Mouse (Mus musculus): Measurements from ENCODE around the gene Plcd1. TPM values are rescaled to one million over a fixed set of nuclear protein-coding genes. Genes with fewer than 3 reads are reported as not detected.

The Plcd1 gene
- polyA plus RNA-seq, 1 experiment from 2014 or later: 30.5 TPM

DNA sequence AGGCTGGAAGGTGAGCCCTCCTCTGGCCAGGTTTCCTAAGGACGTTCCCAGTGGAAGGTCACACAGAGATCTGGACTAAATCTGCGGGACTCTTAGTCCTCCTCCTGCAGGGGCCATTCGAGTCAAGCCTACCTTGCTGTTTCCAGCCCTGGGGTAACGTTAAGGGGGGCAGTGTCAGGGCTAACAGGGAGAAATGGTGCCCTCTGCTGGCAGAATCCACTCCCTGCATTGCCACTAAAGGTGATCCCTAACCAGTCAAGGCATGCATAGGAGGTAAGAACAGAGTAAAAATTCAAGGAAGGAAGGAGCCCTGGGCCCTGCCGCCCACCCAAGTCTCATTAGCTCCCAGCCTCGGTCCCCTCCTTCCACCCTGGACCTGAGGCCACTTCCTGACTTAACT, 25.7 kb downstream of the Plcd1 start:
- 6% methylated on average over 6 of the region's 6 CpGs for WGBS
- no peaks in the 10 kb centered on the region for H3K36me3 ChIP-seq (ENCODE audit: control insufficient read depth, insufficient read depth, low read length)
- no peak overlapping the region for H3K27ac ChIP-seq (ENCODE audit: low read depth, low read length)
- DNase-seq (ENCODE audit: low spot score) (peak; percentile 76), ATAC-seq (ENCODE audit: insufficient read depth, low FRiP score, low TSS enrichment) (no peak)
- no peak overlapping the region for H3K4me2 ChIP-seq (ENCODE audit: low read depth)
- H3K4me1 ChIP-seq (ENCODE audit: control insufficient read depth, insufficient read depth, low read length): no peaks in the 10 kb centered on the region
- H3K4me3 ChIP-seq (ENCODE audit: low read depth, low read length): no peak overlapping the region
- no peaks in the 10 kb centered on the region for H3K27me3 ChIP-seq (ENCODE audit: control insufficient read depth, insufficient read depth, low read length)
- no peak overlapping the region for H3K9ac ChIP-seq (ENCODE audit: low read length)
- H3K9me3 ChIP-seq (ENCODE audit: control insufficient read depth, low read length): no peaks in the 10 kb centered on the region

DNA sequence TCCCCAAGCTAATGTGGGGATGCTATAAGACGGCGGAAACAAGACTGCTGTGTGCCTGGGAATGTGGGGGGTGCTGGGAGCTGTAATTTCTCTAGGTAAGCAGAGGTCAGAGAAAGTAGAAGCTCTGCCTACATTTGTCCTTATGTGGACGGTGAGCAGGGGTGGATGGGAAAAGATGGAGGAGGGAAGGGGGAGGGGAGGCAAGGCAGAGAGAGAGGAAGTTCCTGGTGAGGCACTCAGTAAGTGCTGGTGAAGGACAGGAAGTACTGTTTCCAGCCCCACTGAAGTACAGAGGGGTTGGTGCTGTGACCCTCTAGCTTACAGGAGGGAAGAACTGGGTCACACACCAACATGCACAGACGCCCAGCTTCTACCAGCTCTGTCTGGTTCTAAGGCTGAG, 29.0 kb downstream of the Plcd1 start:
- H3K36me3 ChIP-seq (ENCODE audit: control insufficient read depth, insufficient read depth, low read length): no peaks in the 10 kb centered on the region
- H3K4me3 ChIP-seq (ENCODE audit: low read depth, low read length): no peak overlapping the region
- H3K27ac ChIP-seq (ENCODE audit: low read depth, low read length): no peak overlapping the region
- no peaks in the 10 kb centered on the region for H3K27me3 ChIP-seq (ENCODE audit: control insufficient read depth, insufficient read depth, low read length)
- H3K4me1 ChIP-seq (ENCODE audit: control insufficient read depth, insufficient read depth, low read length): no peaks in the 10 kb centered on the region
- no peak overlapping the region for H3K9ac ChIP-seq (ENCODE audit: low read length)
- DNase-seq (ENCODE audit: low spot score) (no peak), ATAC-seq (ENCODE audit: insufficient read depth, low FRiP score, low TSS enrichment) (no peak)
- H3K9me3 ChIP-seq (ENCODE audit: control insufficient read depth, low read length): no peaks in the 10 kb centered on the region
- WGBS: 67% methylated on average over 4 of the region's 4 CpGs
- no peak overlapping the region for H3K4me2 ChIP-seq (ENCODE audit: low read depth)

DNA sequence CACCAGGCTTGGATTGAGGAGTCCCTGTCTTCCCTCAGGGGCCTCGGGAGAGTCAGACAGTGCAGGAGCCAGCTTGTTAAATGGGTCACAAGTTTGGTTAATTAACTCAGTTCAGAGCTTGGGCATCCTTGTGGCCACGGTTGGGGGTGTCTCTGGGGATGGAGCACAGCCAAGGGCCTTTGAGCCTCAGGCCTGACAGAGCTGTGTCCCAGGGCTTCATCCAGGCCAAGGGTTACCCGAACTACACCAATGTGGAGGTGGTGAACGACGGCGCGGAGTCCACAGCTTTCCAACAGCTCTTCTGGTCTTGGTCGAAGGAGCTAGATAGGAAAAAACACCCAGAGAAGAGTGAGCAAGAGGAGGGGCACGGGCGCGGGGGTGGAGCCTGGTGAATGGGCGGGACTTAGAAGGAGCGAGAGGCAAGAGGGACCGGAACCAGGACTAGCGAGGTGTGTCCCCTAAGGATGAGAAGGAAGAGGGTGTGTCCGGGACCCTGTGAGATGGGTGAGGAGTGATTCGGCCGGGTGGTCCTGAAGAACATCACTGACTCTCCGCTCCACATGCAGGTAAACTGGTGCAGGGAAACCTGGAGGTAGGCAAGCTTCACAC, 30.2 kb downstream of the Plcd1 start:
- ATAC-seq (ENCODE audit: insufficient read depth, low FRiP score, low TSS enrichment): 0 out of 2 replicates have a peak, but pooled peaks have one; percentile 16
- Histone ChIP-seq H3K36me3 (ENCODE audit: control insufficient read depth, insufficient read depth, low read length) (no peaks in the 10 kb centered on the region), H3K9ac (ENCODE audit: low read length) (no peak overlapping the region), H3K27me3 (ENCODE audit: control insufficient read depth, insufficient read depth, low read length) (no peaks in the 10 kb centered on the region), H3K4me2 (ENCODE audit: low read depth) (no peak overlapping the region), H3K4me1 (ENCODE audit: control insufficient read depth, insufficient read depth, low read length) (no peaks in the 10 kb centered on the region), H3K27ac (ENCODE audit: low read depth, low read length) (no peak overlapping the region), H3K9me3 (ENCODE audit: control insufficient read depth, low read length) (no peaks in the 10 kb centered on the region), H3K4me3 (ENCODE audit: low read depth, low read length) (no peak overlapping the region)
- WGBS: 30% methylated on average over 19 of the region's 19 CpGs
- DNase-seq (ENCODE audit: low spot score): no peak

DNA sequence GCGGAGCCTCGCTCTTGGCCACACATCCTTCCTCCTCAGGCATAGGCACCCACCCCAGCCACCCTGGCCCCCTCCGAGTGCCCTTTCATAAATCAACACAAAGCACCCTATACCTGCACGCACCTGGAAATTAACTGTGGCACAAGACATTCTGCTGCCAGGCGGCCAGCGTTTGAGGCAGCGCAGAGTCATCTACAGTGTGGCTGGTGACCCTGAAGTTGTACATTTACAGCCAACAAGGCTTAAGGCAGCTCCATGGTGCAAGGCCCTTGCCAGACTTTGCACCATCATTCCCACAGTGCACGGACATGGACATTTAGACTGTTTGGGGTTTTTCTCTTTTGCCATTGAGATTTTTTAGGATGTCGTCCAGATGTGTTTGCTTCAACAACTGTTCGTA, 32.6 kb downstream of the Plcd1 start:
- ATAC-seq (ENCODE audit: insufficient read depth, low FRiP score, low TSS enrichment): no peak
- H3K9ac ChIP-seq (ENCODE audit: low read length): no peak overlapping the region
- no peaks in the 10 kb centered on the region for H3K27me3 ChIP-seq (ENCODE audit: control insufficient read depth, insufficient read depth, low read length)
- no peak overlapping the region for H3K27ac ChIP-seq (ENCODE audit: low read depth, low read length)
- H3K36me3 ChIP-seq (ENCODE audit: control insufficient read depth, insufficient read depth, low read length): no peaks in the 10 kb centered on the region
- no peak for DNase-seq (ENCODE audit: low spot score)
- no peak overlapping the region for H3K4me2 ChIP-seq (ENCODE audit: low read depth)
- H3K4me1 ChIP-seq (ENCODE audit: control insufficient read depth, insufficient read depth, low read length): no peaks in the 10 kb centered on the region
- no peak overlapping the region for H3K4me3 ChIP-seq (ENCODE audit: low read depth, low read length)
- no peaks in the 10 kb centered on the region for H3K9me3 ChIP-seq (ENCODE audit: control insufficient read depth, low read length)
- WGBS: 89% methylated on average over 10 of the region's 10 CpGs

DNA sequence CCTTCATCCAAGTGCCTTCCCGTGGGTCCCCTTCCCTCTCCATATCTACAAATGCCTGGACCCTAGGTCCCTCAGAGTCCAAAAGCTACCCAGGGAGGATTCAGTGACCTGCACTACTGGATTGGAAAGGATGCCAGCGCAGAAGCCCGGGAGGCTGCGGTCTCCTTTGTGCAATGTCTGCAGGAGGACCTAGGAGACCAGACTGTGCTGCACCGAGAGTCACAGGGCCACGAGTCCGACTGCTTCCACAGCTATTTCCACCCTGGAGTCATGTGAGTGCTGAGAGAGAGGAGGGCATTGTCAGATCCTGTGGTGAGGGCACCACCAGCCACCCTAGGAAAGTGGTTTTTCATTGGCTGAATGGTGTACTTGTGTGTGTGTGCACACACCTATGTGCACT, 35.1 kb downstream of the Plcd1 start:
- WGBS: 85% methylated on average over 7 of the region's 7 CpGs
- no peaks in the 10 kb centered on the region for H3K27me3 ChIP-seq (ENCODE audit: control insufficient read depth, insufficient read depth, low read length)
- H3K27ac ChIP-seq (ENCODE audit: low read depth, low read length): no peak overlapping the region
- H3K9ac ChIP-seq (ENCODE audit: low read length): no peak overlapping the region
- ATAC-seq (ENCODE audit: insufficient read depth, low FRiP score, low TSS enrichment): no peak
- no peak overlapping the region for H3K4me3 ChIP-seq (ENCODE audit: low read depth, low read length)
- H3K9me3 ChIP-seq (ENCODE audit: control insufficient read depth, low read length): no peaks in the 10 kb centered on the region
- H3K36me3 ChIP-seq (ENCODE audit: control insufficient read depth, insufficient read depth, low read length): no peaks in the 10 kb centered on the region
- no peaks in the 10 kb centered on the region for H3K4me1 ChIP-seq (ENCODE audit: control insufficient read depth, insufficient read depth, low read length)
- no peak for DNase-seq (ENCODE audit: low spot score)
- H3K4me2 ChIP-seq (ENCODE audit: low read depth): no peak overlapping the region

DNA sequence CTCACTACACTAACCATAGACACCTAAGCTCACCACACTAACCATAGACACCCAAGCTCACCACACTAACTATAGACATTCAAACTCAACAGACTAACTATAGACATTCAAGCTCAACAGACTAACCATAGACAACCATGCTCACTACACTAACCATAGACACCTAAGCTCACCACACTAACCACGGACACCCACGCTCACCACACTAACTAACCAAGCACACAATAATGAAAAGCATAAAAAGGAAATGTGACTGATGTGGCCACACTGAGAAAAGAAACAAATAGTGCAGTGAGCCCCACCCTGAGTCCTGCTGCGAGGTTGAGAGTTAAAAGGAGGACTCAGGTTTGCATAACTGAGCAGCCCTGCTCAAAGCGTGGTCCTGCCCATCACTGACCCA, 38.0 kb downstream of the Plcd1 start:
- H3K4me2 ChIP-seq (ENCODE audit: low read depth): no peak overlapping the region
- 88% methylated on average over 4 of the region's 4 CpGs for WGBS
- no peaks in the 10 kb centered on the region for H3K36me3 ChIP-seq (ENCODE audit: control insufficient read depth, insufficient read depth, low read length)
- no peak overlapping the region for H3K27ac ChIP-seq (ENCODE audit: low read depth, low read length)
- ATAC-seq (ENCODE audit: insufficient read depth, low FRiP score, low TSS enrichment) (no peak), DNase-seq (ENCODE audit: low spot score) (no peak)
- no peaks in the 10 kb centered on the region for H3K27me3 ChIP-seq (ENCODE audit: control insufficient read depth, insufficient read depth, low read length)
- H3K9ac ChIP-seq (ENCODE audit: low read length): no peak overlapping the region
- no peaks in the 10 kb centered on the region for H3K9me3 ChIP-seq (ENCODE audit: control insufficient read depth, low read length)
- no peak overlapping the region for H3K4me3 ChIP-seq (ENCODE audit: low read depth, low read length)
- peaks cover 10% of the 10 kb centered on the region for H3K4me1 ChIP-seq (ENCODE audit: control insufficient read depth, insufficient read depth, low read length)

DNA sequence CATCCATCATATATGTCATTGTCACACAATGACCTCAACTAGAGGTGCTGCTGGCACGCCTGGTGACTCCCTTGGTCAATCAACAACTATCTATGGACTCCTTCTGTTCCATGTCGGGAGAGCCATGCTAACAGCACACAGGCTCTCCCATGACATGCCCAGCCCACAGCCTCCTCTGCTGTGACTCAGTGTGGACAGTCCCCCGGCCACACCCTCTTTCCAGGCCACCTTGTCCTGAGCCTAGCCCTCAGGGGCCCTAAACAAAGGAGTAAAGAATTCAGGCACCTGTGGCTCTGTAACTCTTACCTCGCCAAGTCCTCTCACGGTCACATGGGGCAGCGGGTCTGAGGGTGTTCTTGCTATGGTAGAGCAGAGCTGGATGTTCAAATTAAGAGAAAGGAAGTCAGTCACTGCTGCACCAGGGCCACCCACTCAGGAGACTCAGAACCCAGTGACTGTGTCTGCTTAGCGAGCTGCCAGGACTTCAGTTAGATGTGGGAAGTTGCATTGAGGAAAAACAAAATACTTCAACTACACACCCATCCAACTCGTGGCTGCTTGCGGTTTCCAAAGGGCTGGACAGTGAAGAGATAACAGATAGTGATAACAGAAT, 39.2 kb downstream of the Plcd1 start:
- Histone ChIP-seq H3K4me3 (ENCODE audit: low read depth, low read length) (no peak overlapping the region), H3K4me2 (ENCODE audit: low read depth) (no peak overlapping the region), H3K9me3 (ENCODE audit: control insufficient read depth, low read length) (no peaks in the 10 kb centered on the region), H3K36me3 (ENCODE audit: control insufficient read depth, insufficient read depth, low read length) (no peaks in the 10 kb centered on the region), H3K9ac (ENCODE audit: low read length) (no peak overlapping the region), H3K4me1 (ENCODE audit: control insufficient read depth, insufficient read depth, low read length) (peaks cover 10% of the 10 kb centered on the region), H3K27ac (ENCODE audit: low read depth, low read length) (no peak overlapping the region), H3K27me3 (ENCODE audit: control insufficient read depth, insufficient read depth, low read length) (no peaks in the 10 kb centered on the region)
- WGBS: 81% methylated on average over 9 of the region's 9 CpGs
- ATAC-seq (ENCODE audit: insufficient read depth, low FRiP score, low TSS enrichment) (no peak), DNase-seq (ENCODE audit: low spot score) (no peak)

DNA sequence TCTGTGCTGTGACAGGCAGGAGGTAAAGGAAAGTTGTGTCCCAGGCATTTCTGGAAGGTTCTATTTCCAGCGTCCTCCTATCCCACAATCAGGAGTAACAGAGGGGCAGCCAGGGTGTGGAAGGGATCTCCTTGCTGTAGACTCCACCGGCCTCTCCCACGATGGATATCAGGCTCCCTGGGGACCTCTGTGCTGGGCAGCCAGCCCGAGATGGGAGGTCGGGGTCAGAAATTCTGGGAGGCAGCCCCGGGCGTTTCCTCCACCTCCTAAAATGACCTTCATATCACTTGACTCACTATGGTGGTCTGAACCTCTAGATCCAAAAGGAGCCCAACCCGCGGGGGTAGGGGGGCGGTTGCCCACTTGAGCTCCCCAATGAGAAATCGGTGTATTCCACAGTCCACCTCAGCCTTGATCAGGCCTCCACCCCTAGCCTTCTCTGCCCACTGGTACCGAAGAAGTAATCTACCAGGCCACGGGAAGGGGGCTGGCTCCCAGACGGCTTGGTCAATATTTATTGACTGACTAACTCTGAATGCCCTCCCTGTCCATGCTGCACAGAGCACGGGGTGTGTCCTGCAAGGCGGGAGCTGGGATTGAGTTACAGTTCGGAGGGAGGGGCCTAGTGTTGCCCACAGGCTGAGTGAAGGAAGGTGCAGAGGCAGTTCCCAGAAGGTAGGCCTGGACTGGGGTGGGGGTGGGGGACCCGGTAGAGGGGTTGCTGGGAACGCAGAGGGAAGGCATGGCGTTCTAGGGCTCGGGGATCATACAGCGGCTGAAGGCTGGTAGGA, 41.0 kb downstream of the Plcd1 start, which contains the start of gene Vill:
Gene Vill, plus strand, starts transcription at position 625 of the 791 bp plus-strand sequence.
- Histone ChIP-seq H3K27ac (ENCODE audit: low read depth, low read length) (no peak within 1 kb of the TSS), H3K9me3 (ENCODE audit: control insufficient read depth, low read length) (no peaks in the 10 kb centered on the region), H3K36me3 (ENCODE audit: control insufficient read depth, insufficient read depth, low read length) (no peaks in the 10 kb centered on the region), H3K4me2 (ENCODE audit: low read depth) (peak within 1 kb of the TSS; percentile 61), H3K4me3 (ENCODE audit: low read depth, low read length) (peak within 1 kb of the TSS; percentile 32), H3K9ac (ENCODE audit: low read length) (peak within 1 kb of the TSS; percentile 55), H3K4me1 (ENCODE audit: control insufficient read depth, insufficient read depth, low read length) (peaks cover 10% of the 10 kb centered on the region), H3K27me3 (ENCODE audit: control insufficient read depth, insufficient read depth, low read length) (no peaks in the 10 kb centered on the region)
- ATAC-seq (ENCODE audit: insufficient read depth, low FRiP score, low TSS enrichment): peak; percentile 83
- 12% methylated on average over 22 of the region's 22 CpGs for WGBS
- peak; percentile 62 for DNase-seq (ENCODE audit: low spot score)

Measured in neural tube, embryonic 11.5 days (tissue).